Mouse (Mus musculus) kidney, adult 2 months (tissue): ENCODE data around the gene Guca2a.

Experiments used
- CTCF ChIP-seq: fragments of 200-500 bp; conservative IDR thresholded peaks from 2 replicates; pipeline ENCODE4 v1.5.1; 2011; ENCODE audit warnings: low read depth, mild to moderate bottlenecking, control low read depth, low read length, moderate library complexity, mixed read lengths; ENCODE audit not compliant: insufficient read depth, insufficient read length
- POLR2A ChIP-seq: fragments of 200-500 bp; IDR thresholded peaks from one replicate; pipeline ENCODE4 v1.6.1; 2011; ENCODE audit warnings: low read depth, low read length, control low read depth

- TF ChIP-seq CTCF (no peak), POLR2A (no peak)
These were observed 773 bp upstream of the Guca2a start for GRCm38 (mm10) chr4:119636731-119637130.
